Mouse (Mus musculus) neural tube, embryonic 11.5 days (tissue): ENCODE results near the gene Pick1. TPM values are rescaled to one million over a fixed set of nuclear protein-coding genes. Genes with fewer than 3 reads are reported as not detected.
"Not testable (repeated sequence)": the region's sequence is repeated elsewhere in the genome, so short reads cannot be mapped to it uniquely, and the experiment has no call there.

Source experiments
- ATAC-seq: fragments of 200-750 bp; cut with Nextera tagmentation; 2 replicates; pipeline ENCODE4 v1.8.0; 2017; ENCODE audit warnings: moderate number of reproducible peaks, mild to moderate bottlenecking, moderate TSS enrichment, moderate library complexity; ENCODE audit not compliant: insufficient read depth, low FRiP score, low TSS enrichment
- DNase-seq: peaks from one replicate; pipeline ENCODE4 v3.0.0-alpha.2; 2015; ENCODE audit warnings: low spot score
- H3K27ac ChIP-seq: fragments of 300-500 bp; sonication (generic); 2 replicates; pipeline ENCODE4 v1.5.1; 2014; ENCODE audit warnings: low read depth, mild to moderate bottlenecking, low read length
- H3K27me3 ChIP-seq: fragments of 300-500 bp; sonication (generic); 2 replicates; pipeline ENCODE4 v1.6.1; 2014; ENCODE audit warnings: mild to moderate bottlenecking, low read length, mixed read lengths; ENCODE audit not compliant: control insufficient read depth, insufficient read depth
- H3K36me3 ChIP-seq: fragments of 300-500 bp; sonication (generic); 2 replicates; pipeline ENCODE4 v1.6.1; 2014; ENCODE audit warnings: mild to moderate bottlenecking, low read length, moderate library complexity, mixed read lengths; ENCODE audit not compliant: control insufficient read depth, insufficient read depth
- H3K4me1 ChIP-seq: fragments of 300-500 bp; sonication (generic); 2 replicates; pipeline ENCODE4 v1.6.1; 2014; ENCODE audit warnings: low read length, mixed read lengths; ENCODE audit not compliant: control insufficient read depth, insufficient read depth
- H3K4me2 ChIP-seq: fragments of 300-500 bp; sonication (generic); 2 replicates; pipeline ENCODE4 v1.6.1; 2014; ENCODE audit warnings: low read depth, mild to moderate bottlenecking, moderate library complexity
- H3K4me3 ChIP-seq: fragments of 300-500 bp; sonication (generic); 2 replicates; pipeline ENCODE4 v1.5.1; 2014; ENCODE audit warnings: low read depth, low read length
- H3K9ac ChIP-seq: fragments of 300-500 bp; sonication (generic); 2 replicates; pipeline ENCODE4 v1.6.1; 2014; ENCODE audit warnings: mild to moderate bottlenecking, low read length
- H3K9me3 ChIP-seq: fragments of 300-500 bp; sonication (generic); 2 replicates; pipeline ENCODE4 v1.6.1; 2016; ENCODE audit warnings: low read length; ENCODE audit not compliant: control insufficient read depth
- WGBS: fragments of 180-500 bp; shearing (Covaris S2); extraction: QIAGEN DNeasy Blood & Tissue Kit; methylation state at CpG from one replicate; pipeline ENCODE4 v1.1.7; 2014; 5-methylcytosine and 5-hydroxymethylcytosine counted together
- polyA plus RNA-seq: library from polyadenylated mRNA; unstranded; fragments of >200 nt; fragmentation: Nextera tagmentation; extraction: Ambion mirVana; gene quantifications from 2 replicates; pipeline ENCODE4 v1.2.1, GENCODE M21; 2014

Gene Pick1
- polyA plus RNA-seq, 1 experiment from 2014 or later = 28.8 TPM

GRCm38 (mm10) chr15:79213591-79213990 lies 15.4 kb upstream of the Pick1 start:
- no peak overlapping the region for H3K4me2 ChIP-seq
- H3K27ac ChIP-seq = no peak overlapping the region
- no peak overlapping the region for H3K4me3 ChIP-seq
- no peak for ATAC-seq
- DNase-seq = no peak
- 83% methylated on average over 6 of the region's 6 CpGs for WGBS
- H3K27me3 ChIP-seq = no peaks in the 10 kb centered on the region
- no peak overlapping the region for H3K9ac ChIP-seq
- no peaks in the 10 kb centered on the region for H3K9me3 ChIP-seq
- H3K36me3 ChIP-seq = no peaks in the 10 kb centered on the region
- H3K4me1 ChIP-seq = no peaks in the 10 kb centered on the region

DNA sequence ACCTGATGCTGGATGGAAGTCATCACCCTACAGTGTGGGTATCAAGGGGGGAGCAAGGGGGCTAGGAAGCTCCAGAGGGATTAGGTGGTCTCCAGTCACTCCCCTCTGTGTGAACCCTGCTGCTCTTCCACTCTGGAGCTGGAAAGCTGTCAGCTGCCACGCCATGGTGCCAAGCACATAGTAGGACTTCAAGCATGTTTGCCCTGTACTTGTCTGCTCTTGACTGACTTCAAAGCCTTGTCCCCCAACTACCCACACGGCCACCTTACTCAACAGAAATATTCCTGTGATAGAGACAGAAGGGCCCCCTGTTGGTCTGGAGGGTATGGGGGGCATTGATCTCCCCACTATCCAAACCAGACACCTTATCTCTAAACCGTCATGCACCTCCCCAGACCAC lies 12.8 kb upstream of the Pick1 start:
- ATAC-seq (no peak), DNase-seq (no peak)
- H3K9ac ChIP-seq = no peak overlapping the region
- no peak overlapping the region for H3K27ac ChIP-seq
- no peaks in the 10 kb centered on the region for H3K4me1 ChIP-seq
- H3K4me2 ChIP-seq = no peak overlapping the region
- H3K9me3 ChIP-seq = no peaks in the 10 kb centered on the region
- no peaks in the 10 kb centered on the region for H3K27me3 ChIP-seq
- H3K4me3 ChIP-seq = no peak overlapping the region
- WGBS = 77% methylated on average over 3 of the region's 3 CpGs
- no peaks in the 10 kb centered on the region for H3K36me3 ChIP-seq

DNA sequence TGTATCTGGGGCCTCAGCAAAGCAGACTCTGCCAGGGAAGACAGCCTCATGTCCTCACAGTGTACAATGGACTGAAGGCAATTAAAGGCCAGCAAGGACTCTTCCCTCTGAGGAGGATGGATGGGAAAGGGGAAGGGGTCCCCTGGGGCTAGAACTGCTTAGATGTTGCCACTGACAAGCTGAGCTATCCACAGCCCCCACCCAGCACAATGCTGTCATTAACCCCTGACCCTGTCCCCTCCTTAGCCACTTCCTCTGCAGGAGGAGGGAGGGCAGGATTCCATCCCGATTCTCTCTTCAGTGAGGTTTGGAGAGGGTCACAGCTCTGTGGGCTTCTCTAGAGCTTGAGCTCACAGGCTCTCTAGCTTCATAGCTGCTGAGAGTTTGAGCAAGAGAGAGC lies 9.4 kb upstream of the Pick1 start:
- ATAC-seq (no peak), DNase-seq (peak; percentile 59)

DNA sequence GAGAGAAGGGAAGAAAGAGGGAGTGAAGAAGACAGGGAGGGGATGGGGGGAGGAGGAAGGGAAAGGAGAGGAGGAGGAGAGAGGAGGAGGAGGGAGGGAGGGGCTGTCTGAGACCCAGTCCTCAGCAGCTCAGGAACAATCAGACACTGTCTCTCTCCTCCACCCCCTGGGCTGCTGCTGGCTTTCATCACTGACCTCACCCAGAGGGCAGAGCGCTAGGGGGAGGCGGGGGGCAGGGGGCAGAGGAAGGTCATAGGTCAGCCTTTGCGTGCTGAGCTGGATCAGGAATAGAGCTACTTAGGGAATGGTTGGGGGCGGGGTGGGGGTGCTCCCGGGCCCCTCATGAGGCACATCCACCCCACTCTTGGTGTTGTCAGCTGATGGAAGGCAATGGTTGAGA lies 5.3 kb upstream of the Pick1 start:
- Histone ChIP-seq H3K27ac (0 out of 2 replicates have a peak overlapping the region, but pooled peaks have one; percentile 29), H3K9ac (no peak overlapping the region), H3K36me3 (no peaks in the 10 kb centered on the region), H3K4me3 (no peak overlapping the region), H3K27me3 (no peaks in the 10 kb centered on the region), H3K4me2 (no peak overlapping the region), H3K9me3 (no peaks in the 10 kb centered on the region), H3K4me1 (peaks cover 16% of the 10 kb centered on the region)
- DNase-seq (no peak), ATAC-seq (no peak)
- WGBS = 1% methylated on average over 5 of the region's 5 CpGs

More for the DNA sequence above, 9.4 kb upstream of the Pick1 start:
- Histone ChIP-seq H3K4me2 (no peak overlapping the region), H3K27ac (no peak overlapping the region), H3K36me3 (no peaks in the 10 kb centered on the region), H3K9me3 (no peaks in the 10 kb centered on the region), H3K4me1 (peaks cover 11% of the 10 kb centered on the region), H3K4me3 (no peak overlapping the region), H3K9ac (no peak overlapping the region), H3K27me3 (no peaks in the 10 kb centered on the region)
- 0% methylated on average over 1 of the region's 1 CpGs for WGBS

DNA sequence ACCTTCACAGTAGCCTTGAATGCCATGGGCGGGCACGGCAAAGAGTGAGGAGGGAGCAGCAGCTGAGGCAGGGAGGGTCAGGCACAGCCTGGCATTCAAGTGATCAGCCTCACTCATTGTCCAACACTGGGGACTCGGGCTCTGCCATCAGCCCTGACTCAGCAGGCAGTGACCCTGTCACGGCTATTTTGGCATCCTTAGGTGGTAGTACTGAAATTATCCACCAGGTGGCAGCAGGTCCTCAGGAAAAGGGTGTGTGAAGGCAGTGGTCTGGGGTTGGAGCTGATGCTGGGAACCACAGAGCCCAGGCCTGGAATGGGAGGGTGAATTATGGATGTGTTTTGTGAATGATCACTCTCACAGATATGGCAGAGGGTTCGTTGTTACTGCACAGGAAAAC lies 4.3 kb upstream of the Pick1 start:
- Histone ChIP-seq H3K4me1 (peaks cover 19% of the 10 kb centered on the region), H3K36me3 (no peaks in the 10 kb centered on the region), H3K9me3 (no peaks in the 10 kb centered on the region), H3K4me3 (no peak overlapping the region), H3K27ac (no peak overlapping the region; the same call in 1 of the 2 replicates), H3K4me2 (no peak overlapping the region), H3K9ac (no peak overlapping the region), H3K27me3 (no peaks in the 10 kb centered on the region)
- 8% methylated on average over 5 of the region's 5 CpGs for WGBS
- DNase-seq = peak; percentile 89
- peak; percentile 54; the same call in 1 of the 2 replicates for ATAC-seq

DNA sequence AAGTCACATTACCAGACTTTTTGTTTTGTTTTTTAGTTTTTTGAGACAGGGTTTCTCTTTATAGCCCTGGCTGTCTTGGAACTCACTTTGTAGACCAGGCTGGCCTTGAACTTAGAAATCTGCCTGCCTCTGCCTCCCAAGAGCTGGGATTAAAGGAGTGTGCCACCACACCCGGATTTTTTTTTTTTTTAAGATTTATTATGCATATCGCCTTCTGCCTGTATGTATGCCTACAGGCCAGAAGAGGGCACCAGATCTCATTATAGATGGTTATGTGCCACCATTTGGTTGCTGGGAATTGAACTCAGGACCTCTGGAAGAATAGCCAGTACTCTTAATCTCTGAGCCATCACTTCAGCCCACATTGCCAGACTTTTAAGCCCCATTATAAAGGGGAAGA lies 3.2 kb upstream of the Pick1 start:
- not testable (repeated sequence) for ATAC-seq

DNA sequence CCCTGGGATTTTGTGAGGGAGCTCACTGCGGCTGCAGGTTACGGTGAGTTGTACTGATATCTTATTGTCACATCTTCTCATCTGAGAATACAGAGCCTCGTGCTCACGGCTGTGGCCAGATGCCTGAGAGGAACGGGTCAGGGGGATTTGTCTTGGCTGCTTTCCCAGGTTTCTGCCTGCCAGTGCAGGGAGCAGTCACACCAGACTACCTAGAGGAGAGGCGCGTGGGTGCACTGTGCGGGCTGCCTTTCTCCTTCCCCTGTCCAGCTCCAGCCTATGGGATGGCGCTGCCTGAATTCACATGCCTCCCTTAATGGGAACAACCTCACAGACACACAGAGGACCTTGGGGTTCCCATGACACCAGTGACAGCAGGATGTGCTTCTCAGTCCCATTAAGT lies 6.3 kb downstream of the Pick1 start:
- peaks cover under 1% of the 10 kb centered on the region; the same call in 1 of the 2 replicates for H3K4me1 ChIP-seq
- H3K9me3 ChIP-seq = no peaks in the 10 kb centered on the region
- H3K27me3 ChIP-seq = no peaks in the 10 kb centered on the region
- H3K4me3 ChIP-seq = no peak overlapping the region
- 91% methylated on average over 9 of the region's 9 CpGs for WGBS
- no peak overlapping the region for H3K27ac ChIP-seq
- H3K9ac ChIP-seq = no peak overlapping the region
- DNase-seq (no peak), ATAC-seq (no peak)
- H3K36me3 ChIP-seq = peaks cover 6% of the 10 kb centered on the region; the same call in 1 of the 2 replicates
- no peak overlapping the region for H3K4me2 ChIP-seq

More for the DNA sequence above, 3.2 kb upstream of the Pick1 start:
- 67% methylated on average over 2 of the region's 2 CpGs for WGBS
- not testable (repeated sequence) for H3K4me3 ChIP-seq, H3K27ac ChIP-seq, H3K9me3 ChIP-seq, H3K9ac ChIP-seq, H3K4me2 ChIP-seq, DNase-seq, H3K36me3 ChIP-seq, H3K27me3 ChIP-seq
- H3K4me1 ChIP-seq = peaks cover 25% of the 10 kb centered on the region

DNA sequence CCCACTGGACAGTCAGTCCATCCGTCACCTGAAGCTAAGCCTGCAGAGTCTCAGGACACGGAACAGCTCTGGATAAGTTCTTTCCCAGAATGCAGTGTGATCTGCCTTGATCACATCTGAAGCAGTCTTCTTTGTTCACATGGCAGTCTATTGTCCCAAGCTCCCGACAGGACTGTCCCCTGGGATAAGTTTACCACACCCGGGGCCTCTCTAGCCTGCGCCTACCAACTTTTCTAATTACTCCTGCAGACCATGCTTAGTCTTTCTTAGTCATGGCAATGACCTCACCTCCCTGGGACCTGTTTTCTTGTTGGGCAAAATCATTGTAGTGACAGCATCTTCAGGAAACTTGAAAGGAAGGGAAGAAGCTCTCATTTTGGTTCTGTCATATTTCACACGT lies 9.1 kb downstream of the Pick1 start:
- no peak for DNase-seq
- no peak overlapping the region for H3K4me3 ChIP-seq
- peaks cover 14% of the 10 kb centered on the region for H3K36me3 ChIP-seq
- H3K4me1 ChIP-seq = no peaks in the 10 kb centered on the region
- 80% methylated on average over 6 of the region's 6 CpGs for WGBS
- H3K9ac ChIP-seq = no peak overlapping the region
- ATAC-seq = no peak
- no peaks in the 10 kb centered on the region for H3K9me3 ChIP-seq
- H3K27me3 ChIP-seq = no peaks in the 10 kb centered on the region
- no peak overlapping the region for H3K4me2 ChIP-seq
- no peak overlapping the region for H3K27ac ChIP-seq

DNA sequence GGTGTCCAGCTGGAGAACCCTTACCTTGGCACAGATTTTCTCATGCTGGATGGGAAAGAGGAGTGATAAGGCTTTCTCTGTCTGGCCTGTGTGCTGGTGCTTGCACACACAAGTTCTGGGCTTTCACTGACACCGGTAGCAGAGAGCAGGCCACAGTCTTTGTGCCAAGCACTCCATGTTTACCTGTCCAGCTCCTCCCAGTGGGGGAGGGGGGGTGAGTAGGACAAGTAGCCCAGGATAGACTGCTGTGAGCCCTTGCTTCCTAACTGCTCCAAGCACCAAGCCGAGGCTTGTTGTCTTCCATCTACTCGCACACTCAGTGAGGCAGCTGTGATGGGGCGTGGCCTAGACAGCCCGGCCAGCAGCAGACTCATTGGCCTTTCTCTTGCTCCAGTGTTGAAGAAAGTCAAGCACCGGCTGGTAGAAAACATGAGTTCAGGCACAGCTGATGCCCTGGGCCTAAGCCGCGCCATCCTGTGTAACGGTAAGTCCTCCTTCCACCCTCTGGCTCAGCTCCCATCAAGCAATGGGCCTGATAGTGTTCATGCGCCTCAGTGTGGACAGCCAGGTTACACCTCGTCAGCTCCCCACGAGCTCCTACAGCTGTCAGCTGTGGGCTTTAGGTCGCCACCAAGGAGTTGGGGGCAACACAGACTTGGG lies 13.7 kb downstream of the Pick1 start:
- Histone ChIP-seq H3K27me3 (no peaks in the 10 kb centered on the region), H3K9me3 (no peaks in the 10 kb centered on the region), H3K27ac (no peak overlapping the region), H3K36me3 (peaks cover 16% of the 10 kb centered on the region), H3K4me3 (no peak overlapping the region), H3K4me1 (no peaks in the 10 kb centered on the region), H3K4me2 (no peak overlapping the region), H3K9ac (no peak overlapping the region)
- DNase-seq = no peak
- 79% methylated on average over 13 of the region's 13 CpGs for WGBS
- 0 out of 2 replicates have a peak, but pooled peaks have one; percentile 28 for ATAC-seq
